Mouse (Mus musculus) brain, adult 2 months (tissue): ENCODE data around the gene Vmn2r79.
"Not testable (repeated sequence)": the region's sequence is repeated elsewhere in the genome, so short reads cannot be mapped to it uniquely, and the experiment has no call there.

Source experiments
- DNase-seq: peaks from one replicate; pipeline ENCODE4 v3.0.0; 2011; ENCODE audit warnings: low read depth, low spot score

Vmn2r79 gene

GRCm38 (mm10) chr7:86995815-86996214, at the start of gene Vmn2r79:
Gene Vmn2r79 (plus strand): TSS chr7:86996115.
- DNase-seq, result not testable (repeated sequence)

DNA sequence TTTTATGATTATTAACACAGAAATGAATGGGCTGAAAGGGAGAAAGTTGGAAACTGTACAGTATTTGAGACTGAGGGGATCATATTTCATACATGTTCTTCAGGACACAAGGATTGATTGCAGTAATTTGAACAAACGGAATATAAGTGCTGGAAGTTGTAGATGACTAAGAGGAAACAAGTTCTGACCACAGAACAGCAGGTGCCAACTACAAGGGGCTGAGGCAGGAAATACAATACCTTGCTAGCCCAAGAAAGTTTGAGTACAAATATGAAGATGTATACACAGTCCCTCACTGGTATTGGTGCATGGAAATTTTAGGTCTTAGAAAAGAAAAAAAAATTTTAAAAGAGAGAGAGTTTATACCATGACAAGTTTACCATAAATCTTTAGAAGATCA, 1.2 kb upstream of the Vmn2r79 start:
- no peak for DNase-seq

DNA sequence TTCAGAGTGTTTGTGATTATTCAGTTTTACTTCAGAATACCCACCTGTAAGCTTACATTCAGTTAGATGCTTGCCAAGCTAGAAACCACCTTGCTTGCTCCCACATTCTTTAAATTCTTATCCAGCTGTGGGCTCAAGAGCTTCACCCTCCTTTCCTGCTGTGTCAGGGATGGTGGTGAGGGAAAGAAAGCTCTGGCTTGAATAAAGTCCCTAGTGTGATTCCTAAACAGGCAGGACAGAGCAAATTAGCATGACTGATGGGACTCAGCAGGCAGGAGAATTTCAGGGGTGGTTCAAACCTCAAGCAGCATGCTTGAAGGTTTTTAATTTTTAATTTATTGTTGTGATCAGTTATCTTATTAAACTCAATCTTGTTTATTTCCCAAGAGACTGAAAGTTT, 30.6 kb downstream of the Vmn2r79 start:
- not testable (repeated sequence) for DNase-seq

- DNase-seq, result no peak
Measured at GRCm38 (mm10) chr7:87063576-87063975, 67.7 kb downstream of the Vmn2r79 start.
